18 mouse cellular contexts compared by ENCODE assay signal in the genomic region with DNA sequence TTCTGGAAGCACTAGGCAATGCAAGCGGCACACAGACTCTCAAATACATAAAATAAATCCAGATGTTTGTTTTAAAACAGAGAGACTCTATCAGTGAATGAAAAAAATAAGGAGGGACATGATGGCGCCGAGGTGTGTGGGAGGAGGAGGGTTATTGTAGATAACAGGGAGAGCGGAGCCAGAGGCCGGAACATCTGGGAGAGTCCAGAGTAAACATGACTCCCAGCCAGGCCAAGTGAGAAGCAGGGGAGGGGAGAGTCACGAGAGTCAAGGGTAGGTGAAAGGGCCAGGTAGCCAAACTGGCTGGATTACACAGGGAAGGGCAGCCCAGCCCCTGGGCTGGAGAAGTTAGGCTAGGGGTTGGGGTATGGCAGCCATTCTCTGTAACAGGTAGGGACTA.
"Had no signal": no experiment of that assay in that cellular context is flagged by ENCODE, and none has a peak within 500 bp of the region (broad histone marks: within the 10 kb centered on the region; RNA-seq: fewer than 3 reads in every experiment).

No protein-coding gene starts in this region.

- H3K36me3 ChIP-seq: intestine, embryonic 15.5 days; midbrain, embryonic 15.5 days; neural tube, embryonic 12.5 days had no signal

- H3K9ac ChIP-seq: hindbrain, embryonic 14.5 days; intestine, embryonic 15.5 days; limb, embryonic 13.5 days; liver, embryonic 14.5 days; midbrain, embryonic 15.5 days; neural tube, embryonic 12.5 days had no signal

- ATAC-seq: intestine, embryonic 15.5 days; midbrain, embryonic 15.5 days had no signal

- DNase-seq: kidney, adult 9 months; kidney, postnatal 25 days; layer of hippocampus, adult 9-11 months; left cerebral cortex, postnatal 4 days; lung, adult 2 months; lung, postnatal 10 days; right cerebral cortex, postnatal 14 days; thymus, adult 18-20 months; thymus, postnatal 14 days had no signal

- H3K4me3 ChIP-seq: intestine, embryonic 15.5 days; limb, embryonic 13.5 days; megakaryocyte, embryonic 14.5 days; midbrain, embryonic 15.5 days; neural tube, embryonic 12.5 days had no signal

- H3K27ac ChIP-seq: hindbrain, embryonic 14.5 days; intestine, embryonic 15.5 days; limb, embryonic 13.5 days; liver, embryonic 14.5 days; macrophage; midbrain, embryonic 15.5 days; neural tube, embryonic 12.5 days had no signal

- H3K27me3 ChIP-seq: intestine, embryonic 15.5 days; limb, embryonic 13.5 days; megakaryocyte, embryonic 14.5 days; midbrain, embryonic 15.5 days; neural tube, embryonic 12.5 days had no signal

- H3K9me3 ChIP-seq: intestine, embryonic 15.5 days; limb, embryonic 13.5 days; megakaryocyte, embryonic 14.5 days; midbrain, embryonic 15.5 days; neural tube, embryonic 12.5 days had no signal

- H3K4me1 ChIP-seq: limb, embryonic 13.5 days had no signal

- H3K4me2 ChIP-seq: hindbrain, embryonic 14.5 days; intestine, embryonic 15.5 days; limb, embryonic 13.5 days; midbrain, embryonic 11.5 days; midbrain, embryonic 15.5 days; neural tube, embryonic 12.5 days had no signal
